Mouse (Mus musculus) midbrain, embryonic 15.5 days (tissue): ENCODE measurements around the gene 1700056E22Rik. TPM values are rescaled to one million over a fixed set of nuclear protein-coding genes. Genes with fewer than 3 reads are reported as not detected.
A peak's percentile ranks its signal among the peaks of the same experiment; 100 is the strongest.

Source experiments
- ATAC-seq: fragments of 200-750 bp; cut with Nextera tagmentation; replicated peaks from 2 replicates; pipeline ENCODE4 v1.8.0; 2017; ENCODE audit warnings: moderate TSS enrichment
- H3K27ac ChIP-seq: fragments of 300-500 bp; sonication (generic); 2 replicates; pipeline ENCODE4 v1.5.1; 2015; ENCODE audit warnings: mild to moderate bottlenecking, inconsistent platforms
- H3K27me3 ChIP-seq: fragments of 300-500 bp; sonication (generic); replicated peaks from 2 replicates; pipeline ENCODE4 v1.6.1; 2015; ENCODE audit warnings: inconsistent platforms
- H3K36me3 ChIP-seq: fragments of 300-500 bp; sonication (generic); replicated peaks from 2 replicates; pipeline ENCODE4 v1.6.1; 2015; ENCODE audit warnings: inconsistent platforms
- H3K4me1 ChIP-seq: fragments of 300-500 bp; sonication (generic); 2 replicates; pipeline ENCODE4 v1.6.1; 2015; ENCODE audit warnings: inconsistent platforms
- H3K4me2 ChIP-seq: fragments of 300-500 bp; sonication (generic); 2 replicates; pipeline ENCODE4 v1.6.1; 2015; ENCODE audit warnings: inconsistent platforms, mild to moderate bottlenecking, moderate library complexity
- H3K4me3 ChIP-seq: fragments of 300-500 bp; sonication (generic); 2 replicates; pipeline ENCODE4 v1.5.1; 2015; ENCODE audit warnings: mild to moderate bottlenecking, inconsistent platforms
- H3K9ac ChIP-seq: fragments of 300-500 bp; sonication (generic); 2 replicates; pipeline ENCODE4 v1.6.1; 2015; ENCODE audit warnings: mild to moderate bottlenecking, inconsistent platforms
- H3K9me3 ChIP-seq: fragments of 300-500 bp; sonication (generic); 2 replicates; pipeline ENCODE4 v1.6.1; 2016; ENCODE audit warnings: inconsistent platforms
- WGBS: fragments of 180-500 bp; shearing (Covaris S2); methylation state at CpG from one replicate; pipeline ENCODE4 v1.1.7; 2015; ENCODE audit warnings: mixed read lengths; 5-methylcytosine and 5-hydroxymethylcytosine counted together
- polyA plus RNA-seq: library from polyadenylated mRNA; unstranded; fragments of >200 nt; fragmentation: Nextera tagmentation; extraction: Ambion mirVana; gene quantifications from 2 replicates; pipeline ENCODE4 v1.2.1, GENCODE M21; 2015

Gene 1700056E22Rik
- polyA plus RNA-seq = 0.84 and 1.2 TPM in 2 replicates

DNA sequence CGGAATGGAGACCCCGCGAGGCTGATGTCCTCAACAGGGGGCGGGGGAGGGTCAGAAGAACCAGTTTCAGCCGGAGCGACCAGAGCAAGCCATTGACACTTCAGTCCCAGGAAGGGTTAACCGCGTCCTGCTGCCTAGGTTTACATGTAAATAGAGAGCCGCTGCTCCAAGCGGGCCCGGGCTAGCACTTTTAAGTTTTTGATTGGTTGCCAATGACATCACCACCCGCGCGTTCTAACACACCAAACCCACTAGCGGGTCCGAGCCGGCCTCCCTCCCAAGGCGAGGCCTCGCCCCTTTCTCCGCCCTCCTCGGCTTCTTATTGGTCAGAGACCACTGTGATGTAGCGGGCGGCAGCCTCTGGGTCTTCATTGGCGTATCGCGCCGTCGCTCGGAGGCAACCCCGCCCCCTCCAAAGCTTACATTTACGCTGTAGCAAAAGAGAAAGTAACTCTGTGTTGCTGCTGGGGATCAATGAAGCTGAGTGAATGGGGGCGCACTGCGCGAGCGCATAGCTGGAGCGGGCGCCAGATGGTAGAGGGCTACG lies at the start of gene 1700056E22Rik:
1700056E22Rik (minus strand) TSS at position 291 of the 547 bp plus-strand sequence.
- ATAC-seq = peak; percentile 99
- peak within 1 kb of the TSS; percentile 93 for H3K27ac ChIP-seq
- no peaks in the 10 kb centered on the region for H3K36me3 ChIP-seq
- H3K4me2 ChIP-seq = peak within 1 kb of the TSS; percentile 93
- under 1% methylated on average over 38 of the region's 38 CpGs for WGBS
- peaks cover 25% of the 10 kb centered on the region for H3K4me1 ChIP-seq
- H3K9me3 ChIP-seq = no peaks in the 10 kb centered on the region
- H3K27me3 ChIP-seq = no peaks in the 10 kb centered on the region
- H3K9ac ChIP-seq = peak within 1 kb of the TSS; percentile 74
- H3K4me3 ChIP-seq = peak within 1 kb of the TSS; percentile 72

DNA sequence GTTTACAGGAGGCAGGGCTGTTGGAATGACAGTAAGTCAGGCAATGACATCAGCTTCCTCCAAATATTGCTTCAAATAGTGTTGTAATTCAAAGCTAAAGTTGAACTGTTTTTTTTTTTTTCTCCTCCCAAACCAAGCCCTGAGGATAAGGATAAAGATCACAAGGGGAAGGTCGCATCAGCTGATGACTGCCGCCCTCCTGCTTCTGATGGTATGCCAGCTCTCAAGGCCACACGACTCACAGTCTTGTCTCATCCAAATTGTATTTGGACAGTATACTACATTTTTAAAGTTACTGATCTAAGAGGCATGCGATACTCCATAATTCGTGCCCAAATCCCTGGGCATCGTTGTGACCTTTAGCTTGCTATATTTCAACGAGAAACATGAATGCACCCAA lies 49.1 kb upstream of the 1700056E22Rik start:
- no peak for ATAC-seq
- H3K27ac ChIP-seq = no peak overlapping the region
- H3K27me3 ChIP-seq = no peaks in the 10 kb centered on the region
- no peak overlapping the region for H3K4me2 ChIP-seq
- H3K4me3 ChIP-seq = no peak overlapping the region
- H3K36me3 ChIP-seq = no peaks in the 10 kb centered on the region
- H3K9me3 ChIP-seq = no peaks in the 10 kb centered on the region
- WGBS = 94% methylated on average over 7 of the region's 7 CpGs
- no peaks in the 10 kb centered on the region for H3K4me1 ChIP-seq
- H3K9ac ChIP-seq = no peak overlapping the region

DNA sequence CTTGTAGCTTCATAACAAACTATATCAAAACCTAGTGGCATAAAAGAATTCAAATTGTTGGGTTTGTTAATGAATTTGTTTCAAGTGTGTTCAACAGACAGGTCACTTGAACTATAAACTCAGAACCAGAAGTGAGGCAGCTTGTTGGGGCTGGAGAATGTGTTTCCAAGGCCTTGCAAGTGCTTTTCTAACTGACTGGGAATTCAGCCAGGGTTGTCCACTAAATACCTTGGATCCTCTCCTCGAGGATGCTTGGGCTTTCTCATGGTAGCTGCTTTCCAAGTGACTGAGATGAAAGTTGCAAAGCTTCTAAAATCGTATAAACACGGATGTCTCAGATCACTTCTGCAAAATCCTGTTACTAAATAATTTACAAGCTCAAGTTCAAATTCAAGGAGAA lies 48.6 kb upstream of the 1700056E22Rik start:
- no peak overlapping the region for H3K4me3 ChIP-seq
- H3K4me1 ChIP-seq = no peaks in the 10 kb centered on the region
- no peak overlapping the region for H3K4me2 ChIP-seq
- no peak overlapping the region for H3K9ac ChIP-seq
- no peaks in the 10 kb centered on the region for H3K36me3 ChIP-seq
- no peak for ATAC-seq
- H3K9me3 ChIP-seq = no peaks in the 10 kb centered on the region
- no peak overlapping the region for H3K27ac ChIP-seq
- no peaks in the 10 kb centered on the region for H3K27me3 ChIP-seq
- WGBS = 80% methylated on average over 3 of the region's 3 CpGs

DNA sequence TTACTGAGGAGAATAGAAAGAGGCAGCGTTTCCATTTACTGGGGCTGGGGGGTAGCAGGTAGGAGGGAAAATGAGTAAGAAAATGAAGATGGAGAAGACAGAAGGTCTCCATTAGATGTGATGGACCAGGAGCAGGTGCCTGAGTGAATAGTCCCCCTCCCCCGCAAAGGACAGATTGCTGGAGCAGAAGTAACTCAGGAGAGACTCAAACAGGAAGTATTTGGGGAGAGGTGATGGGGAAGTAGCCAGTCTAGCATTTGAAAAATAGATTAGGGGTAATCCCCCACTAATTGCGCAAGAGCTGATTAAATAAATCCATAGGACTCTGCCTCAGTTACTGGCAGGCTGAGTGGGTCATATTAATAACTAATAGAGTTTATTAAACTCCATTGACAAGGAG lies 45.2 kb upstream of the 1700056E22Rik start:
- Histone ChIP-seq H3K27me3 (no peaks in the 10 kb centered on the region), H3K4me1 (no peaks in the 10 kb centered on the region), H3K27ac (no peak overlapping the region), H3K4me2 (no peak overlapping the region), H3K4me3 (no peak overlapping the region), H3K9me3 (no peaks in the 10 kb centered on the region), H3K36me3 (no peaks in the 10 kb centered on the region), H3K9ac (no peak overlapping the region)
- no peak for ATAC-seq
- WGBS = 96% methylated on average over 3 of the region's 3 CpGs

DNA sequence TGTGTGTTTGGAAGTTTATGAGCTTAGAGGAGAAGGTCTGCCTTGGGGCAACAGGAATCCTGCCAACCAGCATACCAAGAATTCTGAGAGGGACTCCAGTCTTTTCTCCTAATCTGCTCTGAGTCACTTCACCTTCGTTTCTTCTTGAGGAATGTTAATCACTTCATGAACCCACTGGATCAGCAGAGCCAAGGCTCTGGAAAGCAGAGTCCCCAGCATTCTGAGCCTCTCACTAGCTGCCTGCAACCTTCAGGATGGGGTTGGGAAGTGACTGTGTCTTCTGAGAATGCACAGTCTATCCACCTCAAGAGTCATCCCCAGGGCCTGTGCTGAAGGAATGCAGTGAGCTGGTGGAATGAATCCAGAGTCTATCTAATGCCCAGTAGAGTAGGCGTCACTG lies 42.7 kb upstream of the 1700056E22Rik start:
- no peak overlapping the region for H3K27ac ChIP-seq
- no peak overlapping the region for H3K9ac ChIP-seq
- H3K4me3 ChIP-seq = no peak overlapping the region
- no peaks in the 10 kb centered on the region for H3K4me1 ChIP-seq
- no peaks in the 10 kb centered on the region for H3K36me3 ChIP-seq
- no peak for ATAC-seq
- H3K4me2 ChIP-seq = no peak overlapping the region
- H3K27me3 ChIP-seq = no peaks in the 10 kb centered on the region
- 53% methylated on average over 2 of the region's 2 CpGs for WGBS
- H3K9me3 ChIP-seq = no peaks in the 10 kb centered on the region

DNA sequence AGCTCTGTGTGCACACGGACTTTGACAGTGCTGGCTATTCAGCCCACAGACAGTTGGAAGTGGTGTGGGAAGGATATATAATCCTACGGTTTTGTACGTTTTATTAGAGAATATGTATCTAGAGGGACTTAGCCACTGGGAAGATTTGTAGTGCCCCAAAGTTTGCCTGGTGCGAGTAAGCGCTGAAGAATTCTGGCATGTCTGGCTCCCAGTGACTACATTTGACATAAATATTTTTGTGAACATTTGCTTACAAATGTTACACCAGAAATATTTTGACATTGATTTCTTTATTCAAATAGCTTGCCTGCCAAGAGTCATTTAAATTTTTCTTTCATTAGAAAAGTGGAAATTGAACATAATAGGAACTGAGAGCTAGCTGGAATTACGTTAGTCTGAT lies 42.0 kb upstream of the 1700056E22Rik start:
- no peak overlapping the region for H3K4me2 ChIP-seq
- no peaks in the 10 kb centered on the region for H3K27me3 ChIP-seq
- H3K4me1 ChIP-seq = no peaks in the 10 kb centered on the region
- no peak for ATAC-seq
- H3K27ac ChIP-seq = no peak overlapping the region
- H3K4me3 ChIP-seq = no peak overlapping the region
- H3K36me3 ChIP-seq = no peaks in the 10 kb centered on the region
- H3K9me3 ChIP-seq = no peaks in the 10 kb centered on the region
- no peak overlapping the region for H3K9ac ChIP-seq
- 81% methylated on average over 6 of the region's 6 CpGs for WGBS

DNA sequence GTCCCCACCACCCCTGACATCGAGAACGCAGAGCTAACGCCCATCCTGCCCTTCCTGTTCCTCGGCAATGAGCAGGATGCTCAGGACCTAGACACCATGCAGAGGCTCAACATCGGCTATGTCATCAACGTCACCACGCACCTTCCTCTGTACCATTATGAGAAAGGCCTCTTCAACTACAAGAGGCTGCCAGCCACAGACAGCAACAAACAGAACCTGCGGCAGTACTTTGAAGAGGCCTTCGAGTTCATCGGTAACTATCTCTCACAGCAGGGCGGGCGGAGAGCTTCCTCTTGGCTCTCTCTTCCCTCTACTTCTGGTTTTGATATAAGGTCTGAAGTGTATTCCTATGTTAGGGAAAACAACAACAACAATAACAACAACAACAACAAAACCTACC lies 34.9 kb upstream of the 1700056E22Rik start:
- Histone ChIP-seq H3K4me1 (peaks cover 9% of the 10 kb centered on the region), H3K9ac (no peak overlapping the region), H3K9me3 (no peaks in the 10 kb centered on the region), H3K4me2 (no peak overlapping the region), H3K27me3 (no peaks in the 10 kb centered on the region), H3K27ac (no peak overlapping the region), H3K4me3 (no peak overlapping the region), H3K36me3 (no peaks in the 10 kb centered on the region)
- ATAC-seq = no peak
- 97% methylated on average over 12 of the region's 12 CpGs for WGBS

DNA sequence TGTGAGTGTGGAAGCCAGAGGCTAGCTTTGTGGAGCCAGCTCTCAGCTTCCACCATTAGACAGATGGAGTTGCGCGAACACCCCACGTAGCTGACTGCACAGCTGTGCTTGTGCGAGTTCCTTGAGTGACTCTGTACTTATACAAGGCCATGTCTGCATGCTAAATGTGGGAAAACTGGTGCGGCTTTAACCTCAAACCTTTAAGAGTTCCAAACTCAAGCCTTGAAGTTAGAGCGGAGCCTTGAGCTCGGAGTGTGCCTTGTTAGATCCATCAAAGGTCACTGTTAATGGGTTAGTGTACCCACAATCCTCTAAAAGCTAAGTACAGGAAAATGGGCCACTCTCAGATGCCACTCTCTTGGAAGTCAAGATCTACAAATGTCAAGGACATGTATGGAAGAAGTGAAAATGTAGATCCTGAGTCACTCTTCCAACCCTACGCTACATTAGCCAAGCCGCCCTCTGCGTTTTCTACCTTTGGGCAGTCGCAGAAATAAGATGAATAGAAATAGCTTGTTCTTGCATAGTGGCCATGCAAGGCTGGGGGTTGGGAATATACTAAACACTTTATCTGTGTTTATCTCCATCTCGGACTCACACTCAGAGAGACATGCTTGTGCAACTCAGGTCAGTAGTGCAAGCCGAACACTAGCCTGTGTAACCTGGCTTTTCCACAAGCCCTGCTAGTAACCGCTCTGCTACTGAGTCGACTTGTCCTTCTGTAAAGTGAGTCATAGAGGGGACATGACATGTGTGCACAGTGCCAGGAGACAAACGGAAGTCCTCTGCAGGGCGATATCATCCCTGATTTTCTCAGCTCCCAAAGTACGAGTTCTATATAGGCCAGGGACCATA lies 33.8 kb upstream of the 1700056E22Rik start:
- H3K4me1 ChIP-seq = peaks cover 9% of the 10 kb centered on the region
- H3K27me3 ChIP-seq = no peaks in the 10 kb centered on the region
- no peaks in the 10 kb centered on the region for H3K9me3 ChIP-seq
- H3K9ac ChIP-seq = no peak overlapping the region
- no peaks in the 10 kb centered on the region for H3K36me3 ChIP-seq
- 96% methylated on average over 18 of the region's 18 CpGs for WGBS
- no peak overlapping the region for H3K4me3 ChIP-seq
- no peak overlapping the region for H3K4me2 ChIP-seq
- no peak for ATAC-seq
- H3K27ac ChIP-seq = no peak overlapping the region

DNA sequence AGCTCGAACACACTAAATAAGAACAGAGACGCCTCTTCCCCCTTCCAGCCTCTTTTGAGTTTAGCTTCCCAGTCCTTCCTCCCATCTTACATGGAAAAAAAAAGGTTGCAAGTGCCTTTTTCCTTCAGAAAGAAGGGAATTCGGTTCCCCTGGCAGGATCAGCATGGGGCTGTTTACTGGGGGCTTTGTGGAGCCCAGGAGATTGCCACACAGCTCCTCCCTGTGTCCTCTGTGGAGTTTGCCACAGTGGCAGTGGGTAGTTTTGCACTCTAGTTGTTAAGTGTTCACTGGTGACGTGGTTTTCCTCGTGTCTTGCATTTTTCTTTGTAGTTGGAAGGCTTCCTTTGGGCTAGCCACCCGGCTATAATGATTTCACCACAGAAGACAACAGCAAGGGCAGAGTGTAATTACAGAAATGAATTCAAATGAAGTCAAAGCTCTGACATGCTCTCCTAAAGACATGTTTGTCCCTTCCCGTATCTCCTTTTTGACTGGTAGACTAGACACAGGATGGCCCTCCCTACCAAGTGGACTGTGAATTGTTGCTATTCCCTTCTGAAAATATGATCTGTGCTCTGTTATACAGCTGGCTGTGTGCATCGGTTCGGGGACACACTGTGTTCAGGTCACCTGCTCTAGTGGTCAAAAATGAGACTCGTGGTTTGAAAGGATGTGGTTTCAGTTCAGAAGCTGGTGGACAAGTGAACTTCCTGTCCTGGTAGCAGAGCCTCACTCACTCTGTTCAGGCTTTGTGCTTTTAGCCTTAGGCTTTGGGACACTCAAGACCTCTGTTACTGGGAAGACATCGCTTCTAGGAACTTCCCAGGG lies 32.6 kb upstream of the 1700056E22Rik start:
- 0 out of 2 replicates have a peak, but pooled peaks have one; percentile 50 for ATAC-seq
- Histone ChIP-seq H3K27me3 (no peaks in the 10 kb centered on the region), H3K4me2 (no peak overlapping the region), H3K27ac (0 out of 2 replicates have a peak overlapping the region, but pooled peaks have one; percentile 42), H3K9me3 (no peaks in the 10 kb centered on the region), H3K36me3 (no peaks in the 10 kb centered on the region), H3K9ac (no peak overlapping the region), H3K4me1 (peaks cover 9% of the 10 kb centered on the region), H3K4me3 (no peak overlapping the region)
- 43% methylated on average over 11 of the region's 11 CpGs for WGBS

DNA sequence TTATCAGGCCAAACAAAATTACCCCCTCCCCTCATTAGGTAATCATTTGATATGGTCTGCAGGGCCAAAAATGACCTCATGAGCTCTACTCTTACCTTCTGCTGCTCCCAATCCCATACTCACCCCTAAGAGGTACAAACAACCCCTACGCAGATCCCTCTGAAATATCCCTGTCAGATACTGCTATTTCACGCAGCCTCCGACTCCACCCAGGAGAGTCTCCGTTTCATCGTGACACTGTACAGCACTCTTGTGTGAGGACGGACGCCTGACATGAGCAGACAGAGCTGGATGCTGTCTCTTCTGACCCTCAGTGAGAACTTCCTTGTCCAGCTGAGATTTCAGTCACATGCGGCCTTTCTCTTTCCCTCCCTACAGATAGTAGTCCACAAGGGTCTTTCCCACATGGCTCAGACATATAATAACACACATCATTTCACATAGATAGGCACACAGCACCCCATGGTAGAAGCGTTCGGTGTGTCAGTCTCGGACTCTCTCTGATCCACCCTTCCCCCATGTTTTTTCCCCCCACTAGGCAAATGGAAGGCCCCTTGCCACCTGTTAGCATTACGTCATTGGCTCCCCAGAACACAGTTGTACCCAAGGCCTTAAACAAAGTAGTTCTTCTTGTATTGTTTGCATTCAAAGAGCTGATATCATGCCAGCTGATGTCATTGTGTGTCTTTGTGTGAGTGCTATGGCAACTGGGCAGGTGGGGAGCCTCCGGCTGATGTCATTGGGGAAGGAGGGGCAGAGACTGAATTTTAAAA lies 31.7 kb upstream of the 1700056E22Rik start:
- Histone ChIP-seq H3K4me2 (0 out of 2 replicates have a peak overlapping the region, but pooled peaks have one; percentile 2), H3K9me3 (no peaks in the 10 kb centered on the region), H3K27me3 (no peaks in the 10 kb centered on the region), H3K27ac (peak overlapping the region; percentile 42; the same call in 1 of the 2 replicates), H3K4me3 (no peak overlapping the region), H3K9ac (no peak overlapping the region), H3K4me1 (peaks cover 9% of the 10 kb centered on the region), H3K36me3 (no peaks in the 10 kb centered on the region)
- WGBS = 50% methylated on average over 13 of the region's 13 CpGs
- ATAC-seq = peak; percentile 73

DNA sequence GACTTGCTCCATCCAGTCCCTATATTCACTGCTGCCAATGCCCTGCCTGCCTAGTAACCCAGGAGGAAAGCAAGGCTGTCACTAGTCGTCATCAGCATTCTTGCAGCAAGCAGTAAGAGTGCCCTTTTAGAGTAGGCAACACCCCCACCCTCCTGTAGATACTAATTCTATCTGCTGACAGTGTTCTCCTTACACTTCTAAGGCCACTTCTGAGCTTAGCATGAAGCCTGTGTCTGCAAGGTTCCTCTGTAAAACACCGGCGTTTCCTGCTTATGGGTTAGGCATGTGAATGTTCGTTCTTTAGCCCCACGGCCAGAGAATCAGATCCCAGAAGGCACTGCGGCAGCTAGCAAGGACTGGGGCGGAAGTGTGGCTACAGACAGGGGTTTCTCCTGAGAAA lies 30.2 kb upstream of the 1700056E22Rik start:
- Histone ChIP-seq H3K4me2 (no peak overlapping the region), H3K9ac (no peak overlapping the region), H3K4me3 (no peak overlapping the region), H3K4me1 (peaks cover 9% of the 10 kb centered on the region), H3K9me3 (no peaks in the 10 kb centered on the region), H3K27ac (no peak overlapping the region), H3K27me3 (no peaks in the 10 kb centered on the region), H3K36me3 (no peaks in the 10 kb centered on the region)
- 83% methylated on average over 7 of the region's 7 CpGs for WGBS
- no peak for ATAC-seq
